Mouse (Mus musculus): ENCODE results near the gene Gpr18. TPM values are rescaled to one million over a fixed set of nuclear protein-coding genes. Genes with fewer than 3 reads are reported as not detected.

Gene Gpr18
- total RNA-seq, 2 experiments from 2014 or later = 0.39 TPM; not detected in 1

Other genes with a start within 250 kb of the Gpr18 start
- 10 to 100 TPM; 41.2 to 45.2 TPM for gene Dock9, start 117.9 kb downstream of the Gpr18 start, total RNA-seq (2021)
- gene Ubac2, start 37.2 kb downstream of the Gpr18 start, total RNA-seq (2021) = 10 to 100 TPM; 23.3 to 23.8 TPM
- gene Gpr183, start 49.4 kb upstream of the Gpr18 start, total RNA-seq (2021) = under 1 TPM; 0.54 to 0.67 TPM
- gene Timm8a2, start 118.9 kb upstream of the Gpr18 start, total RNA-seq (2021) = not detected
- gene Tm9sf2, start 191.3 kb upstream of the Gpr18 start, total RNA-seq (2021) = 100 to 1,000 TPM; 111 to 112 TPM